9 mouse cellular contexts compared by ENCODE assay signal in genomic region chr8:72434952-72435351, GRCm38 (mm10). TPM values are rescaled to one million over a fixed set of nuclear protein-coding genes. Genes with fewer than 3 reads are reported as not detected.
DNase-seq lines count a peak whose midpoint lies in the region; ATAC-seq lines count a peak whose summit lies in the region.
"Had no signal": no experiment of that assay in that cellular context is flagged by ENCODE, and none has a peak within 500 bp of the region (broad histone marks: within the 10 kb centered on the region; RNA-seq: fewer than 3 reads in every experiment).

No protein-coding gene starts in this region.

- no peak overlapping the region for H3K4me2 ChIP-seq in heart, embryonic 14.5 days (ENCODE audit: low read length)
- no peak overlapping the region for H3K4me2 ChIP-seq in hindbrain, embryonic 12.5 days (replicated peaks)

- H3K36me3 ChIP-seq in heart, embryonic 14.5 days (ENCODE audit: control insufficient read depth, insufficient read depth, low read length), result no peaks in the 10 kb centered on the region
- no peaks in the 10 kb centered on the region for H3K36me3 ChIP-seq in hindbrain, embryonic 12.5 days

- ATAC-seq in heart, embryonic 14.5 days (ENCODE audit: insufficient number of reproducible peaks, insufficient read depth, low FRiP score, low read depth), result peak; percentile 56
- ATAC-seq in hindbrain, embryonic 12.5 days (ENCODE audit: low FRiP score), result no peak

- H3K9ac ChIP-seq in heart, embryonic 14.5 days (ENCODE audit: low read length), result no peak overlapping the region
- no peak overlapping the region for H3K9ac ChIP-seq in hindbrain, embryonic 12.5 days

- 2% methylated on average over 2 of the region's 2 CpGs for WGBS in heart, embryonic 14.5 days
- WGBS in hindbrain, embryonic 12.5 days, result 50% methylated on average over 2 of the region's 2 CpGs

- DNase-seq in left cerebral cortex, postnatal 4 days, result peak; percentile 55
- no peak for DNase-seq in left cerebral cortex, adult 18-20 months (ENCODE audit: low spot score in 2 of 2)
- DNase-seq in adrenal gland, adult (ENCODE audit: inconsistent age in 2 of 2, low spot score in 1 of 2), result peak; percentile 89 to 96
- DNase-seq in ovary, postnatal 14 days (ENCODE audit: low spot score), result peak; percentile 42
- DNase-seq in thymus, postnatal 10 days (ENCODE audit: low spot score in 2 of 2), result no peak
- DNase-seq in cerebellum, adult 9-11 months, result no peak

- no peaks in the 10 kb centered on the region for H3K27me3 ChIP-seq in heart, embryonic 14.5 days (ENCODE audit: control insufficient read depth, insufficient read depth, low read length)
- H3K27me3 ChIP-seq in hindbrain, embryonic 12.5 days, result no peaks in the 10 kb centered on the region

- H3K27ac ChIP-seq in heart, embryonic 14.5 days (replicated peaks in 1 of 2; ENCODE audit: control insufficient read depth in 1 of 2, insufficient read depth in 1 of 2, low read depth in 2 of 2, low read length in 2 of 2), result peak overlapping the region in 1 of 2 experiments; percentile 30; a peak in 1 of 4 replicates
- no peak overlapping the region for H3K27ac ChIP-seq in hindbrain, embryonic 12.5 days

- H3K4me3 ChIP-seq in heart, embryonic 14.5 days (ENCODE audit: control insufficient read depth in 1 of 2, insufficient read depth in 1 of 2, low read depth in 1 of 2, low read length in 2 of 2), result no peak overlapping the region
- no peak overlapping the region for H3K4me3 ChIP-seq in hindbrain, embryonic 12.5 days

- peaks cover 4 to 6% of the 10 kb centered on the region in 2 experiments; a peak in 2 of 4 replicates for H3K4me1 ChIP-seq in heart, embryonic 14.5 days (ENCODE audit: control insufficient read depth in 2 of 2, insufficient read depth in 2 of 2, low read length in 2 of 2)
- no peaks in the 10 kb centered on the region for H3K4me1 ChIP-seq in hindbrain, embryonic 12.5 days

- H3K9me3 ChIP-seq in heart, embryonic 14.5 days (ENCODE audit: control insufficient read depth, low read length), result no peaks in the 10 kb centered on the region
- H3K9me3 ChIP-seq in hindbrain, embryonic 12.5 days (replicated peaks), result no peaks in the 10 kb centered on the region

- intact Hi-C loops in left cerebral cortex, postnatal 4 days (cut with DNase I), result no loop called here

RNA-seq across cellular contexts. Expression of gene Calr3, which starts 8.7 kb away (rescaled TPM):
- 1 to 10 TPM in 1 of 2 experiments, under 1 TPM in 1; 0.74 to 1.1 TPM for total RNA-seq in left cerebral cortex, postnatal 4 days (2021)
- 1 to 10 TPM; 1.0 to 1.1 TPM for total RNA-seq in left cerebral cortex, adult 18-20 months (2021)
- 1.6 TPM in 2 replicates for polyA plus RNA-seq in heart, embryonic 14.5 days (2014; fragmentation: Nextera tagmentation; extraction: Ambion mirVana)
- 1.3 and 1.9 TPM in 2 replicates for polyA plus RNA-seq in hindbrain, embryonic 12.5 days (2016; fragmentation: Nextera tagmentation; extraction: Ambion mirVana)
- polyA plus RNA-seq: small intestine, adult 2 months had no signal

RNA-seq across cellular contexts. Expression of gene 1700030K09Rik, which starts 8.7 kb away (rescaled TPM):
- 10 to 100 TPM; 14.1 to 15.5 TPM for total RNA-seq in left cerebral cortex, postnatal 4 days (2021)
- 1 to 10 TPM; 9.2 to 9.5 TPM for total RNA-seq in left cerebral cortex, adult 18-20 months (2021)
- 8.1 and 9.4 TPM in 2 replicates for polyA plus RNA-seq in heart, embryonic 14.5 days (2014; fragmentation: Nextera tagmentation; extraction: Ambion mirVana)
- polyA plus RNA-seq in hindbrain, embryonic 12.5 days (2016; fragmentation: Nextera tagmentation; extraction: Ambion mirVana), result 15.9 and 16.5 TPM in 2 replicates

RNA-seq across cellular contexts. Expression of gene Eps15l1, which starts 13.7 kb away (rescaled TPM):
- total RNA-seq in left cerebral cortex, postnatal 4 days (2021), result 10 to 100 TPM; 83.1 to 87.6 TPM
- 10 to 100 TPM; 62.2 to 63.4 TPM for total RNA-seq in left cerebral cortex, adult 18-20 months (2021)
- 39.4 and 44.1 TPM in 2 replicates for polyA plus RNA-seq in heart, embryonic 14.5 days (2014; fragmentation: Nextera tagmentation; extraction: Ambion mirVana)
- 74.3 and 74.5 TPM in 2 replicates for polyA plus RNA-seq in hindbrain, embryonic 12.5 days (2016; fragmentation: Nextera tagmentation; extraction: Ambion mirVana)

RNA-seq across cellular contexts. Expression of gene Cherp, which starts 40.1 kb away (rescaled TPM):
- total RNA-seq in left cerebral cortex, postnatal 4 days (2021), result 10 to 100 TPM; 75.6 to 85.4 TPM
- 10 to 100 TPM; 70.4 to 72.7 TPM for total RNA-seq in left cerebral cortex, adult 18-20 months (2021)
- 30.9 and 34.7 TPM in 2 replicates for polyA plus RNA-seq in heart, embryonic 14.5 days (2014; fragmentation: Nextera tagmentation; extraction: Ambion mirVana)
- polyA plus RNA-seq in hindbrain, embryonic 12.5 days (2016; fragmentation: Nextera tagmentation; extraction: Ambion mirVana), result 66.5 and 75.3 TPM in 2 replicates

RNA-seq across cellular contexts. Expression of gene Slc35e1, which starts 57.5 kb away (rescaled TPM):
- total RNA-seq in left cerebral cortex, postnatal 4 days (2021), result 10 to 100 TPM; 35.2 to 39.2 TPM
- total RNA-seq in left cerebral cortex, adult 18-20 months (2021), result 10 to 100 TPM; 54.9 to 55.8 TPM
- polyA plus RNA-seq in heart, embryonic 14.5 days (2014; fragmentation: Nextera tagmentation; extraction: Ambion mirVana), result 14.4 and 14.8 TPM in 2 replicates
- 22.2 and 27.8 TPM in 2 replicates for polyA plus RNA-seq in hindbrain, embryonic 12.5 days (2016; fragmentation: Nextera tagmentation; extraction: Ambion mirVana)

Comparison
In these comparisons a context has a peak if more than half of its experiments do, and no peak if none do; other contexts are left out.
1. DNase-seq: peak in left cerebral cortex, postnatal 4 days (single experiment), adrenal gland, adult (2 of 2) and ovary, postnatal 14 days (single experiment); none in left cerebral cortex, adult 18-20 months (0 of 2), thymus, postnatal 10 days (0 of 2) and cerebellum, adult 9-11 months (single experiment).